Mouse (Mus musculus): ENCODE measurements around the gene Tulp2. TPM values are rescaled to one million over a fixed set of nuclear protein-coding genes. Genes with fewer than 3 reads are reported as not detected.

The Tulp2 gene
- total and polyA plus RNA-seq, 3 experiments, result 1.1 to 1.2 TPM; not detected in 1

- Histone ChIP-seq H3K27ac (ENCODE audit: control insufficient read depth, low read depth, low read length) (no peak overlapping the region), H3K4me1 (ENCODE audit: control insufficient read depth in 1 of 2, insufficient read depth in 2 of 2, low read length in 2 of 2) (no peaks in the 10 kb centered on the region), H3K79me2 (ENCODE audit: control insufficient read depth, insufficient read depth, low read length, poor library complexity) (no peaks in the 10 kb centered on the region), H3K4me3 (ENCODE audit: control insufficient read depth in 1 of 2, insufficient read depth in 1 of 2, low read depth in 2 of 2, low read length in 2 of 2) (no peak overlapping the region), H3K36me3 (ENCODE audit: control insufficient read depth in 1 of 2, insufficient read depth in 2 of 2, low read length in 2 of 2) (no peaks in the 10 kb centered on the region), H3K9ac (ENCODE audit: control insufficient read depth, low read depth, low read length, poor library complexity, severe bottlenecking) (no peak overlapping the region), H3K9me3 (replicated peaks; ENCODE audit: insufficient read depth, low read length) (no peaks in the 10 kb centered on the region), H3K27me3 (ENCODE audit: control insufficient read depth in 1 of 2, insufficient read depth in 2 of 2, low read length in 2 of 2) (peaks cover 0 to 3% of the 10 kb centered on the region in 2 experiments; a peak in 1 of 4 replicates)
- no peak for TF ChIP-seq NELFE (IDR thresholded peaks at IDR 0.05; ENCODE audit: low read depth, low read length)
- no peak for TF ChIP-seq ZNF384 (IDR thresholded peaks at IDR 0.05; ENCODE audit: low read depth, low read length)
- TF ChIP-seq SMC3 (IDR thresholded peaks at IDR 0.05; ENCODE audit: low read depth, low read length), result no peak
- no peak for TF ChIP-seq MEF2A (IDR thresholded peaks at IDR 0.05; ENCODE audit: extremely low read depth, insufficient replicate concordance, low read depth, low read length, poor library complexity, severe bottlenecking)
- no peak for TF ChIP-seq MYB (IDR thresholded peaks at IDR 0.05; ENCODE audit: low read depth, low read length)
- TF ChIP-seq TAL1 (IDR thresholded peaks at IDR 0.05; ENCODE audit: low read length), result no peak
- TF ChIP-seq ZKSCAN1 (IDR thresholded peaks at IDR 0.05; ENCODE audit: low read depth, low read length), result no peak
- TF ChIP-seq GABPA (IDR thresholded peaks at IDR 0.05; ENCODE audit: low read depth, low read length), result no peak
- TF ChIP-seq CTCF (IDR thresholded peaks at IDR 0.05 in 2 of 3, conservative IDR thresholded peaks at IDR 0.05 in 1 of 3; ENCODE audit: control insufficient read depth in 1 of 3, insufficient read depth in 1 of 3, low read depth in 2 of 3, low read length in 3 of 3, poor library complexity in 1 of 3, severe bottlenecking in 1 of 3), result no peak
- no peak for TF ChIP-seq RAD21 (IDR thresholded peaks at IDR 0.05; ENCODE audit: low read depth, low read length)
- TF ChIP-seq TBP (IDR thresholded peaks at IDR 0.05; ENCODE audit: low read depth, low read length), result no peak
- TF ChIP-seq ZMIZ1 (IDR thresholded peaks at IDR 0.05; ENCODE audit: low read depth, low read length), result no peak
- no peak for TF ChIP-seq SIN3A (IDR thresholded peaks at IDR 0.05; ENCODE audit: low read length)
- no peak for TF ChIP-seq EP300 (IDR thresholded peaks at IDR 0.05; ENCODE audit: low read depth in 1 of 2, low read length in 2 of 2)
- DNase-seq (ENCODE audit: low read depth, low spot score), result no peak
Observed at GRCm38 (mm10) chr7:45550821-45551511, 69.3 kb downstream of the Tulp2 start.

GRCm38 (mm10) chr7:45551512-45551883, 69.8 kb downstream of the Tulp2 start:
- DNase-seq (ENCODE audit: low read depth, low spot score), result no peak
- H3K27ac ChIP-seq (ENCODE audit: control insufficient read depth, low read depth, low read length), result no peak overlapping the region

More at GRCm38 (mm10) chr7:45551512-45551883, 69.8 kb downstream of the Tulp2 start:
- Histone ChIP-seq H3K9me3 (replicated peaks; ENCODE audit: insufficient read depth, low read length) (no peaks in the 10 kb centered on the region), H3K79me2 (ENCODE audit: control insufficient read depth, insufficient read depth, low read length, poor library complexity) (no peaks in the 10 kb centered on the region), H3K4me1 (ENCODE audit: control insufficient read depth in 1 of 2, insufficient read depth in 2 of 2, low read length in 2 of 2) (no peaks in the 10 kb centered on the region), H3K27me3 (ENCODE audit: control insufficient read depth in 1 of 2, insufficient read depth in 2 of 2, low read length in 2 of 2) (no peaks in the 10 kb centered on the region), H3K9ac (ENCODE audit: control insufficient read depth, low read depth, low read length, poor library complexity, severe bottlenecking) (no peak overlapping the region), H3K36me3 (ENCODE audit: control insufficient read depth in 1 of 2, insufficient read depth in 2 of 2, low read length in 2 of 2) (no peaks in the 10 kb centered on the region), H3K4me3 (ENCODE audit: control insufficient read depth in 1 of 2, insufficient read depth in 1 of 2, low read depth in 2 of 2, low read length in 2 of 2) (no peak overlapping the region)
- TF ChIP-seq USF2 (IDR thresholded peaks at IDR 0.05; ENCODE audit: borderline replicate concordance in 1 of 2, insufficient read depth in 1 of 2, low read depth in 1 of 2, low read length in 2 of 2) (no peak), MYB (IDR thresholded peaks at IDR 0.05; ENCODE audit: low read depth, low read length) (no peak), POLR2AphosphoS2 (IDR thresholded peaks at IDR 0.05; ENCODE audit: low read length) (no peak), MAZ (IDR thresholded peaks at IDR 0.05; ENCODE audit: low read depth, low read length) (no peak), MXI1 (IDR thresholded peaks at IDR 0.05; ENCODE audit: low read depth, low read length) (no peak), TBP (IDR thresholded peaks at IDR 0.05; ENCODE audit: low read depth, low read length) (no peak)

Data from MEL (cell line).